9 mouse cellular contexts compared by ENCODE assay signal in the genomic region with DNA sequence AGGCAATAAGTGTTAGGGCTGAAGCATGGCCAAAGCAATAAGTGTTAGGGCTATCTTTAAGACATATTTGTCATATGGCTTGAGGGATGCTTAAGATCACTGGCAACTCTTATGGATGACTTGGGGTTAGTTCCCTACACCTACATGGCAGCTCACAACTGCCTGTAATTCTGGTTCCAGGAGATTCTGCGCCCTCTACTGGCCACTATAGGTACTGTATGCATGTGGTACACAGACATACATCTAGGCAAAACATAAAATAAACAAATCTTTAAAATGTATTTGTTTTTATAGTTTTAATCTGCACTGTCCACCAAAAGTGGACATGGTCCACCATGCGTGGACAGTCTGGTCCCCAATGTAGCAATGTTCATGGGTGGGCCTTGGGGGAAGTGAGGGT. TPM values are rescaled to one million over a fixed set of nuclear protein-coding genes. Genes with fewer than 3 reads are reported as not detected.
DNase-seq lines count a peak whose midpoint lies in the region; ATAC-seq and TF ChIP-seq lines count a peak whose summit lies in the region.
"Had no signal": no experiment of that assay in that cellular context is flagged by ENCODE, and none has a peak within 500 bp of the region (broad histone marks: within the 10 kb centered on the region; RNA-seq: fewer than 3 reads in every experiment).

No protein-coding gene starts in this region.

- no peak overlapping the region for H3K4me3 ChIP-seq in forebrain, postnatal 0 days (ENCODE audit: low read depth, low read length)
- H3K4me3 ChIP-seq in forebrain, embryonic 15.5 days: no peak overlapping the region
- H3K4me3 ChIP-seq in testis, adult 2 months (ENCODE audit: control insufficient read depth, low read depth, low read length): no peak overlapping the region

- ATAC-seq in forebrain, postnatal 0 days: no peak
- ATAC-seq in forebrain, embryonic 15.5 days (replicated peaks): no peak
- no peak for ATAC-seq in frontal cortex, adult (ENCODE audit: low TSS enrichment)
- ATAC-seq: forebrain, embryonic 16.5 days had no signal

- H3K9ac ChIP-seq in forebrain, postnatal 0 days: no peak overlapping the region
- H3K9ac ChIP-seq in forebrain, embryonic 15.5 days (replicated peaks): no peak overlapping the region

- 60% methylated on average over 2 of the region's 2 CpGs for WGBS in forebrain, postnatal 0 days
- 65% methylated on average over 2 of the region's 2 CpGs for WGBS in forebrain, embryonic 15.5 days

- H3K27ac ChIP-seq in forebrain, postnatal 0 days (ENCODE audit: low read depth, low read length): no peak overlapping the region
- H3K27ac ChIP-seq in forebrain, embryonic 15.5 days (replicated peaks): no peak overlapping the region
- H3K27ac ChIP-seq in testis, adult 2 months (ENCODE audit: control insufficient read depth, insufficient read depth, low read depth, low read length): no peak overlapping the region

- TF ChIP-seq CTCF in forebrain, postnatal 0 days (IDR thresholded peaks at IDR 0.05; ENCODE audit: low read depth): peak; percentile 34
- TF ChIP-seq CTCF in testis, adult 2 months (IDR thresholded peaks at IDR 0.05; ENCODE audit: control insufficient read depth, insufficient read depth, insufficient replicate concordance, low read depth, low read length): 0 out of 2 replicates have a peak, but pooled peaks have one; percentile 11

- H3K4me2 ChIP-seq in forebrain, postnatal 0 days (ENCODE audit: low read depth): no peak overlapping the region
- H3K4me2 ChIP-seq in forebrain, embryonic 15.5 days (replicated peaks): no peak overlapping the region

- H3K27me3 ChIP-seq in forebrain, postnatal 0 days (ENCODE audit: insufficient read depth, low read length): no peaks in the 10 kb centered on the region
- no peaks in the 10 kb centered on the region for H3K27me3 ChIP-seq in forebrain, embryonic 15.5 days
- H3K27me3 ChIP-seq in testis, adult 2 months (ENCODE audit: control insufficient read depth, insufficient read depth, low read length): no peaks in the 10 kb centered on the region

- no peak for TF ChIP-seq POLR2A in testis, adult 2 months (IDR thresholded peaks at IDR 0.05; ENCODE audit: control insufficient read depth, low read depth, low read length)

- H3K36me3 ChIP-seq in forebrain, postnatal 0 days (ENCODE audit: insufficient read depth): no peaks in the 10 kb centered on the region
- H3K36me3 ChIP-seq in forebrain, embryonic 15.5 days: no peaks in the 10 kb centered on the region
- no peaks in the 10 kb centered on the region for H3K36me3 ChIP-seq in testis, adult 2 months (ENCODE audit: control insufficient read depth, insufficient read depth, low read length)

- peaks cover 8% of the 10 kb centered on the region; the same call in 1 of the 2 replicates for H3K9me3 ChIP-seq in forebrain, postnatal 0 days (ENCODE audit: low read length)
- no peaks in the 10 kb centered on the region for H3K9me3 ChIP-seq in forebrain, embryonic 15.5 days

- DNase-seq in forebrain, postnatal 0 days: no peak
- no peak for DNase-seq in testis, postnatal 14 days (ENCODE audit: low spot score)
- peak; percentile 5 for DNase-seq in lung, postnatal 14 days
- no peak for DNase-seq in adipocyte (ENCODE audit: low spot score)
- DNase-seq in frontal cortex, postnatal 36 days (ENCODE audit: low spot score in 2 of 2): no peak

- H3K4me1 ChIP-seq in forebrain, postnatal 0 days (ENCODE audit: insufficient read depth): no peaks in the 10 kb centered on the region
- H3K4me1 ChIP-seq in forebrain, embryonic 15.5 days: no peaks in the 10 kb centered on the region
- H3K4me1 ChIP-seq in testis, adult 2 months (ENCODE audit: control insufficient read depth, insufficient read depth, low read length): no peaks in the 10 kb centered on the region

RNA-seq across cellular contexts. Expression of gene Gng4, which starts 51.3 kb away (rescaled TPM):
- total RNA-seq in forebrain, postnatal 0 days (2014; rRNA removed): 88.4 and 114 TPM in 2 replicates
- polyA plus RNA-seq in forebrain, postnatal 0 days (2015; fragmentation: Nextera tagmentation; extraction: Ambion mirVana): 71.2 and 91.4 TPM in 2 replicates
- 21.9 and 24.4 TPM in 2 replicates for polyA plus RNA-seq in forebrain, embryonic 15.5 days (2015; fragmentation: Nextera tagmentation; extraction: Ambion mirVana)
- 0.19 TPM in 1 of 2 replicates, not detected in the other for polyA plus RNA-seq in testis, adult 2 months (2012; rRNA removed)

Comparison
In these comparisons a context has a peak if more than half of its experiments do, and no peak if none do; other contexts are left out.
1. RNA of gene Gng4, which starts 51.3 kb away (polyA plus RNA-seq): 71.2 to 91.4 TPM in forebrain, postnatal 0 days and 21.9 to 24.4 TPM in forebrain, embryonic 15.5 days; 0.19 TPM in testis, adult 2 months; every median in the first group is over 10 times any median in the second.